Mouse (Mus musculus) layer of hippocampus, adult 9-10 months (tissue): ENCODE data around the gene Rnase12.
"Not testable (repeated sequence)": the region's sequence is repeated elsewhere in the genome, so short reads cannot be mapped to it uniquely, and the experiment has no call there.

Experiments
- DNase-seq: peaks from one replicate; pipeline ENCODE4 v3.0.0; 2022; ENCODE audit warnings: low spot score

Gene Rnase12

DNA sequence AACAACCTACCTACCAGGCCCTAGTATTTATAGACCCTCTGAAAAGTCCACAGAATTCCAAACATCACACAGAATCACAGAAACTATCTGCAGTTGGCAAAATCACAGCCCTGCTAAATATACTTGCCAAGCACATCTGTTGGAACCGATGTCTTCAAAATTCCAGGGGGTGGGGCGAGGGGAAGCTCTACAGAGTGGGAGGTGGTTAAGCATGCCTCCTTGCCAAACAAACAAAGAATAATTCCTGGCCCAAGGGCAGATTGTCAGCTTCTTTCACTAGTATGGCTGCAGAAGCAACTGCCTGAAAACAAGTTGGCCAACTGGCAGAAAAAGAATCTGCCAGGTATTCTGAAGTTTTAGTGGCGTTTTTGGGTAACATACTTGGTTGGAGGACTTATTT lies 40.2 kb downstream of the Rnase12 start:
- DNase-seq, result no peak

DNA sequence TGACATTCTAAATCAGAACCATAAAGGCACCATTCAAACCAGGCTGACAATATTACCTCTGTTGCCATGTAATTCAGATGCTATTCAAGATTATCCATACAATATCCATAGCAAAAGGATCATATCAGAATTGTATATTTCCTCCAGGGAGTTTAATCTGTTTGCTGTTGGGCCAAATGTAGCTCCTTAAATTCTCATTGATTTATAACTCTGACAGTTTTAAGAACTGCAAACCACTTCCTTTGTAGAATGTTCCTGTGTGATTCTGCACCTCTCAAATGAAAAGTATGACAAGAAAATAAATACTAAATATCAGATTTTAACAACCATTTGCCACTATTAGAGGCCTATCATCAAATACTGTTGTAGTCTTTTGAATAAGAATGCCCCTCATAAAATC lies 41.7 kb downstream of the Rnase12 start:
- no peak for DNase-seq

DNA sequence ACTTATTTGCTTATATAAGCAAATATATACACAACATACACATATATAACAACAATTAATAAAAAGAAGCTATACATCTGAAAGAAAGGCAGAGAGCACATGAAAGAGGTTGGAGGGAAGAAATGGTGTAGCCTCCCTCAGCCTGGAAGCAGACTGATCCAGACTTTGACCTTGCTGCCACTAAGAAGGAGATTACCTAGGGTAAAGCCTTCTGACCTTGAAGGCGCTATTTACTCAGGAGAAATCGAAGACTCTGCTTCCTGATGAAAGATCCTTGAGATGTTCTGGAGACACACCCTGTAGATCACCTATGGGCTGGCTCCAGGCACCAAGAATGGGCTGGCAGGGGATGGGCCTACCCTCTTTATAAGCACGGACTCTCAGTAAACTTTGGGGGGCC lies 42.7 kb downstream of the Rnase12 start:
- DNase-seq, result not testable (repeated sequence)

GRCm38 (mm10) chr14:51009572-51009971 lies 47.9 kb downstream of the Rnase12 start:
- no peak for DNase-seq

DNA sequence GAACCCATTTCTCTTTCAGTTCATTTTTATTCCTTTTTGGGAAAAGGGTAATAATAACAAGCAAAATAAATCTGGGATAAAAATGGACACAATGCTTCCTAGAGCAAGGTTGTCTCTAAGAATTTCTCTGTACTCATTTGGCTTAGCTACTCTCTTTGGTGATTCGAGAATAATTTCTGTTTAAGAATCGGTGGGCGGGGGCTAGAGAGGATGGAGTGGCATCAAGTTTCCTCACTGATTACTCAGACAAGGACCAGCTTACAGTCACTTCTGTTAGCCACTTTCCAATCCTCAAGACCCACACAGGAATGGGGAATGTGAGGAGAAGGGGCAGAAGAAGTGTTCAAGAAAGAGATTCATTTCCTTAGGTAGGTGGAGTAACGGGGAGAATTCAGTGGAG lies 48.7 kb downstream of the Rnase12 start:
- no peak for DNase-seq

- DNase-seq, result no peak
Observed at GRCm38 (mm10) chr14:51007914-51008713, 49.3 kb downstream of the Rnase12 start.

- no peak for DNase-seq
Observed at GRCm38 (mm10) chr14:51007152-51007801, 50.2 kb downstream of the Rnase12 start, which contains the start of gene Rnase10. Rnase10 (plus strand) TSS chr14:51007751.
